Mouse (Mus musculus): Measurements from ENCODE around the gene Rad9a. TPM values are rescaled to one million over a fixed set of nuclear protein-coding genes. Genes with fewer than 3 reads are reported as not detected.
A peak's percentile ranks its signal among the peaks of the same experiment; 100 is the strongest.

Rad9a gene
- polyA plus RNA-seq, 1 experiment: 9.2 TPM

DNA sequence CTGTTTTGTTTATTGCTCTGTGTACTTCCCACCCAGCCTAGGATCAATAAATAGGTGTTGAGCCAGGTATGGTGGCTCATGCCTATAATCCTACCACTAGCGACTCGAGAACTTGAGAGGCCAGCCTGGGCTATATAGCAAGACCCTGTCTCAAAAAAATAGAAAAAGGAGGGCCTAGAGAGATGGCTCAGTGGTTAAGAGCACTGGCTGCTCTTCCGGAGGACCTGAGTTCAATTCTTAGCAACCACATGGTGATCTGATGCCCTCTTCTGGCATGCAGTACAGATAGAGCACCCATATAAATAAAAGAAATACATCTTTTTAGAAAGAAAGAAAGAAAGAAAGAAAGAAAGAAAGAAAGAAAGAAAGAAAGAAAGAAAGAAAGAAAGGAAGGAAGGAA is 1.7 kb upstream of the Rad9a start:
- peaks cover 18% of the 10 kb centered on the region for H3K4me1 ChIP-seq (ENCODE audit: control insufficient read depth, insufficient read depth, low read length)
- H3K27me3 ChIP-seq (ENCODE audit: control insufficient read depth, insufficient read depth, low read length): no peaks in the 10 kb centered on the region
- no peak overlapping the region for H3K27ac ChIP-seq (ENCODE audit: control insufficient read depth, insufficient read depth, low read depth, low read length)
- no peaks in the 10 kb centered on the region for H3K36me3 ChIP-seq (ENCODE audit: control insufficient read depth, insufficient read depth, low read length)
- H3K4me3 ChIP-seq (ENCODE audit: control insufficient read depth, low read depth, low read length): no peak overlapping the region
- TF ChIP-seq POLR2A (IDR thresholded peaks at IDR 0.05; ENCODE audit: control insufficient read depth, low read depth, low read length) (no peak), CTCF (IDR thresholded peaks at IDR 0.05; ENCODE audit: control insufficient read depth, insufficient read depth, insufficient replicate concordance, low read depth, low read length) (no peak)

DNA sequence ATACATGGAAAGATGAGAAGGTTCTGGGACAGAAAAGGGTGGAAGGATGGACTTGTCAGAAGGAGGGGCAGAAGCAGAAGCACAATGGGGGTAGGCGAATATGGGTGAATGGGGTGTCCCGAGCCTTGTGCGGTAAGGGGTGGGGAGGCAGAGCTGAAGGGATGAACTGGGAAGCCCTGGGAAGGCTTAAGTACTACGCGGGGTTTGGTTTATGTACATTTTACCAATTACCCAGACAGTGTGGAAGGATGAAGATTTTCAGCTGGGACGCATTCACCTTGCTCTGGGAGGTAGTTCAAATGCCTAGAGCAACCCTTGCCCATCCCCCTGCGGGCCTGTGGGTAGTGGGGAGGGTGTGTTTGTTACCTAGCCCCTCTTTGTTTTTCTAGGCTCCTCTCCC is 687 bp upstream of the Rad9a start:
- TF ChIP-seq POLR2A (IDR thresholded peaks at IDR 0.05; ENCODE audit: control insufficient read depth, low read depth, low read length) (no peak), CTCF (IDR thresholded peaks at IDR 0.05; ENCODE audit: control insufficient read depth, insufficient read depth, insufficient replicate concordance, low read depth, low read length) (no peak)
- Histone ChIP-seq H3K36me3 (ENCODE audit: control insufficient read depth, insufficient read depth, low read length) (no peaks in the 10 kb centered on the region), H3K27ac (ENCODE audit: control insufficient read depth, insufficient read depth, low read depth, low read length) (no peak overlapping the region), H3K4me1 (ENCODE audit: control insufficient read depth, insufficient read depth, low read length) (peaks cover 18% of the 10 kb centered on the region), H3K4me3 (ENCODE audit: control insufficient read depth, low read depth, low read length) (peak overlapping the region; percentile 89), H3K27me3 (ENCODE audit: control insufficient read depth, insufficient read depth, low read length) (no peaks in the 10 kb centered on the region)

DNA sequence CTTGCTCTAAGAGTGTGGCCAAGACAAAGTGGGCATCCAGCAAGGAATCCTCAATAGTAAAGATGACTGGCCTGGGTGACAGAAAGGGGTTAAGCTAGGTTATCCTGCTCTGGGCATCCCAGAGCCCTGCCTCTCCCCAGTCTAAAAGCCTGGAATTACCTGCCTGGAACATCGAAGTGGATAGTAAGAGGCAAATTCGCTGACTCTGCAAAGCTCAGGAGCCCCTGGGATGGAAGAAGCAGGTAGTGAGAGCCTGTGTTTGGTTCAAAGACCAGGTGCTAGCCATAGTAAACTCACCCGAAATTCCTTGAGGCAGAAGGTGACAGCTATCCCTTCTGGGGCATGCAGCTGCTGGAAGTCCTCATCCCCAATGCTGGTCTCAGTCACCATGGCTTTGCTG is 4.3 kb downstream of the Rad9a start:
- Histone ChIP-seq H3K4me1 (ENCODE audit: control insufficient read depth, insufficient read depth, low read length) (peaks cover 22% of the 10 kb centered on the region), H3K36me3 (ENCODE audit: control insufficient read depth, insufficient read depth, low read length) (no peaks in the 10 kb centered on the region), H3K27ac (ENCODE audit: control insufficient read depth, insufficient read depth, low read depth, low read length) (no peak overlapping the region), H3K4me3 (ENCODE audit: control insufficient read depth, low read depth, low read length) (no peak overlapping the region), H3K27me3 (ENCODE audit: control insufficient read depth, insufficient read depth, low read length) (no peaks in the 10 kb centered on the region)
- TF ChIP-seq CTCF (IDR thresholded peaks at IDR 0.05; ENCODE audit: control insufficient read depth, insufficient read depth, insufficient replicate concordance, low read depth, low read length) (no peak), POLR2A (IDR thresholded peaks at IDR 0.05; ENCODE audit: control insufficient read depth, low read depth, low read length) (no peak)

DNA sequence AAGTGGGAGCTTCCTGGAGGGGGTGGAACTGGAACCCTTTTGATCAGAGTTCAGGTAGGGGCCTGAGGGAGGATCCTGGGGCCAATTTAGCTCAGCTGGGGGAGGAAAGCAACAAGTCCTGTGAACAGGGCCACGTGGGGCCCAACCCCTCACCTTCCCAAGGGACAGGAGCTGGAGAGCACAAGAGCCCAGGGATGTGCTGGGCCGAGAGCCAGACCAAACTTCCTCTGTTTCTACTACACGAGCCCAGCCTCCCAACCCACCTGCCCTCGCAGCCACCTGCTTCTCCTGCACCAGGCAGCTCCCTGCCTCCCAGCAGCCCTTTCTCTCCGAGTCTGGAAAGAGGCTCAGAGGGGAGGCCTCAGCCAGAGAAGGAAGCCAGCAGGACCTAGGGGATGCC is 4.9 kb downstream of the Rad9a start:
- TF ChIP-seq CTCF (IDR thresholded peaks at IDR 0.05; ENCODE audit: control insufficient read depth, insufficient read depth, insufficient replicate concordance, low read depth, low read length): no peak
- TF ChIP-seq POLR2A (IDR thresholded peaks at IDR 0.05; ENCODE audit: control insufficient read depth, low read depth, low read length): no peak
- no peaks in the 10 kb centered on the region for H3K36me3 ChIP-seq (ENCODE audit: control insufficient read depth, insufficient read depth, low read length)
- no peak overlapping the region for H3K4me3 ChIP-seq (ENCODE audit: control insufficient read depth, low read depth, low read length)

DNA sequence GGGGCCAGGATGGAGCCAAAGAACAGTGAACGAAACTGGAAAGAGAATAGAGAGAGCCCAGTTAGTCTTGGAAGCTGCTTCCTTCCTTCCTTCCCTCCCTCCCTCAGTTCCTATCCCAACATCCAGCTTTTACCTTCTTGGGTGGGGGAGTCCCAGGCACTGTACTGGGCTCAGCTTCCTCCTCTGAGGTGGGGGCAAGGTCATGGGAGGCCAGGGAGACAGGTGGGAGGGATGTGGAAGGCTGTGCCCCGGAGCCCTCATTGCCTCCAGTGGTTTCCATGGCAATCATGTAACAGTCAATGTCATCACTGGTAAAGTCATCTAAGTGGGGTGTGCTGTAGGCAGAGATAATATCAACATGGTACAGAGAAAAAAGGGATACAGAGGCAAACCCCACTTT is 5.4 kb downstream of the Rad9a start:
- Histone ChIP-seq H3K4me1 (ENCODE audit: control insufficient read depth, insufficient read depth, low read length) (peaks cover 12% of the 10 kb centered on the region), H3K4me3 (ENCODE audit: control insufficient read depth, low read depth, low read length) (no peak overlapping the region), H3K36me3 (ENCODE audit: control insufficient read depth, insufficient read depth, low read length) (no peaks in the 10 kb centered on the region), H3K27me3 (ENCODE audit: control insufficient read depth, insufficient read depth, low read length) (no peaks in the 10 kb centered on the region), H3K27ac (ENCODE audit: control insufficient read depth, insufficient read depth, low read depth, low read length) (no peak overlapping the region)
- no peak for TF ChIP-seq CTCF (IDR thresholded peaks at IDR 0.05; ENCODE audit: control insufficient read depth, insufficient read depth, insufficient replicate concordance, low read depth, low read length)
- TF ChIP-seq POLR2A (IDR thresholded peaks at IDR 0.05; ENCODE audit: control insufficient read depth, low read depth, low read length): no peak

More for the DNA sequence above, 4.9 kb downstream of the Rad9a start:
- Histone ChIP-seq H3K27ac (ENCODE audit: control insufficient read depth, insufficient read depth, low read depth, low read length) (no peak overlapping the region), H3K4me1 (ENCODE audit: control insufficient read depth, insufficient read depth, low read length) (peaks cover 16% of the 10 kb centered on the region), H3K27me3 (ENCODE audit: control insufficient read depth, insufficient read depth, low read length) (no peaks in the 10 kb centered on the region)

DNA sequence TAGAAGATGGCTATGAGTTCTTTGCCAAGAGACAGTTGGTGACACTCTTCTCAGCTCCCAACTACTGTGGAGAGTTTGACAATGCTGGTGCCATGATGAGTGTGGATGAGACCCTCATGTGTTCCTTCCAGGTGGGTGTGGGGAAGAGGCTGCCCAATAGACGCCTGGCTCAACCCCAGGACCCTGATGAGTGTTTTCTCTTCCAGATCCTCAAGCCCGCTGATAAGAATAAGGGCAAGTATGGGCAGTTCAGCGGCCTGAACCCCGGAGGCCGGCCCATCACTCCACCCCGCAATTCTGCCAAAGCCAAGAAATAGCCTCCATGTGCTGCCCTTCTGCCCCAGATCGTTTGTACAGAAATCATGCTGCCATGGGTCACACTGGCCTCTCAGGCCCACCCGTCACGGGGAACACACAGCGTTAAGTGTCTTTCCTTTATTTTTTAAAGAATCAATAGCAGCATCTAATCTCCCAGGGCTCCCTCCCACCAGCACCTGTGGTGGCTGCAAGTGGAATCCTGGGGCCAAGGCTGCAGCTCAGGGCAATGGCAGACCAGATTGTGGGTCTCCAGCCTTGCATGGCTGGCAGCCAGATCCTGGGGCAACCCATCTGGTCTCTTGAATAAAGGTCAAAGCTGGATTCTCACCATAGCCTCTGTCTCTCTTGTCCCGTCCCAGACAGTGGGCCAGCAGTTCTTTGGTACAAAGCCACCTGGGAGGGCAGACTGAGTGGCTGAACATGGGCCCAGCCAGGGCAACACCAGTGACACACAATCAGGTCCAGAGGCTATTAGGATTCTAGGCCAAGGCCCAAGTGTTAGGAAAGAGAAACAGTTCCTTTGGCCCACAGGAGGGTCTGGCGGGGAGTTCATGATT is 6.4 kb downstream of the Rad9a start:
- no peak for TF ChIP-seq POLR2A (IDR thresholded peaks at IDR 0.05; ENCODE audit: control insufficient read depth, low read depth, low read length)
- no peak for TF ChIP-seq CTCF (IDR thresholded peaks at IDR 0.05; ENCODE audit: control insufficient read depth, insufficient read depth, insufficient replicate concordance, low read depth, low read length)
- no peaks in the 10 kb centered on the region for H3K27me3 ChIP-seq (ENCODE audit: control insufficient read depth, insufficient read depth, low read length)
- no peak overlapping the region for H3K27ac ChIP-seq (ENCODE audit: control insufficient read depth, insufficient read depth, low read depth, low read length)
- H3K36me3 ChIP-seq (ENCODE audit: control insufficient read depth, insufficient read depth, low read length): no peaks in the 10 kb centered on the region
- H3K4me1 ChIP-seq (ENCODE audit: control insufficient read depth, insufficient read depth, low read length): peaks cover 11% of the 10 kb centered on the region
- no peak overlapping the region for H3K4me3 ChIP-seq (ENCODE audit: control insufficient read depth, low read depth, low read length)

DNA sequence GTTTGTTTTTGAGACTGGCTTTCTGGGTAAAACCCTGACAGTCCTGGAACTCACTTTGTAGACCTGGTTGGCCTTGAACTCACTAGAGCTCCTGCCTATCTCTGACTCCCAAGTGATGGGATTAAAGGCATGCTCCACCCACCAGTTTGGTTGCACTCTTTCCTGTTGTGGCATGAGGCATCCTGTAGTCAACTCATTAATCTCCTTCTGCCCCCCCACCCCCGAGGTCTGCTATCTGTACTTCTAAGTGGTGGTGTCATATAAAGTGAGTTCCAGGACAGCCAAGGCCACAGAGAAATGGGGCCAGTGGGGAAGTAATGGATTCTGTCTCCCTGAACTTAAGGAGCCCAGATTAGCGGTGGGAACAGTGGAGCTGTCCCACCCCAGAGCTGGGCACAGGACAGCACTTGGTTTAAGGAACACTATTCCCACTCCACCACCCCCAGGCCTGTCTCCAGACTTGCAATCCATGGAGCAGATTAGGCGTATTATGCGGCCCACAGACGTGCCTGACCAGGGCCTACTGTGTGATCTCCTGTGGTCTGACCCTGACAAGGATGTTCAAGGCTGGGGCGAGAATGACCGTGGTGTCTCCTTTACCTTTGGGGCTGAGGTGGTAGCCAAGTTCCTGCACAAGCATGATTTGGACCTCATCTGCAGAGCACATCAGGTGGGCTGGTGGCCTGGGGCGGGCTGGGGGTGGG is 7.3 kb downstream of the Rad9a start:
- Histone ChIP-seq H3K4me3 (ENCODE audit: control insufficient read depth, low read depth, low read length) (no peak overlapping the region), H3K36me3 (ENCODE audit: control insufficient read depth, insufficient read depth, low read length) (no peaks in the 10 kb centered on the region), H3K27me3 (ENCODE audit: control insufficient read depth, insufficient read depth, low read length) (no peaks in the 10 kb centered on the region), H3K4me1 (ENCODE audit: control insufficient read depth, insufficient read depth, low read length) (peaks cover 11% of the 10 kb centered on the region), H3K27ac (ENCODE audit: control insufficient read depth, insufficient read depth, low read depth, low read length) (no peak overlapping the region)
- TF ChIP-seq POLR2A (IDR thresholded peaks at IDR 0.05; ENCODE audit: control insufficient read depth, low read depth, low read length): no peak
- no peak for TF ChIP-seq CTCF (IDR thresholded peaks at IDR 0.05; ENCODE audit: control insufficient read depth, insufficient read depth, insufficient replicate concordance, low read depth, low read length)
